Mouse (Mus musculus) monocyte, adult 2 months (primary cell): ENCODE measurements around the gene Urah.
A peak's percentile ranks its signal among the peaks of the same experiment; 100 is the strongest.

Experiments
- DNase-seq, 2 experiments: peaks; one replicate each; pipeline ENCODE4 v3.0.0; 2022; ENCODE audit warnings: low spot score in 2 of 2, low read depth in 1 of 2

The Urah gene

DNA sequence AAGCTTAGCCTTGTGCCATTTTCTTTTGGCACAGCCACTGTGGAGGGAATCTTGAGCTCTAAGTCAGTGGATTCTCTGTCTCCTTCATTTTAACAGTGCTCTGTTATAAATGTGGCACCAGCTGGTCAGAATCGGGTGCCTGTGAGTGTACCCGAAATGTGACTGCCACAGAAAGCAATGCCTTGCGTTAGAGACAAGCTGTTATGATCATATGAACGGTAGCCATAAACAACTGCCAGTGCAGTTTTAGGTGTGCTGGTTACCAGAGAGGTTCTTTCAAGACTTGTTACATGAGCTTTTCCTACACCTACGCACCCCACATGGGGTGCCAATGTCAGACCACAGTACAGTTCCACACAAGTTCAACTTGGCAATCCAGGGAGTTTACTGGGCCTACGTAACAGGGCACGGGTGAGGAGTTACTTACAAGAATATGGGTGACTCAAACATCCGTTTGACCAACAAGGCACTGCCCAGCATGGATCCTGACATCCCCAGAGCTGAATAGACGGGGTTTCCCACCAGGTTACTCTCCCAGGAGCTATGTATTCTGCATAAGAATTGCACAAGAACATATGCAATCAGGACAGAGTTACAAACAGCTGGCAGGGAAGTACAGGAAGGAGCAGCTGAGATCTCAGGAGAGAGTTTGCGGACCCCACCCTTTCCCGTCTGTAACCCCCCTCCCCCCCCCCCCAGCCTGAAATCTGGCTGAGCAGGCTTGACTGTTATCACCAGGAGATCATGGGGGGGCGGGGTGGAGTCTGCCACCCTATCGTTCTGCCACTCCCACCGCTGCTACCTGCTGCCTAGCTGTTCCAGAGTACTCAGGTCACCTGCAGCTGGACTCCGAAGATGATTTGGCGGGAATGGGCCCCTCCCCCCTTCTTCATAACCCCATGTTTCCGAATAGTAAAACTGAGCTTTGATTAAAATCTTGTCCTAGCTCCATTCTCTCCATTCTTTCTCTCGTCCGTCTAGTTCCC lies 6.2 kb downstream of the Urah start:
- no peak for DNase-seq

DNA sequence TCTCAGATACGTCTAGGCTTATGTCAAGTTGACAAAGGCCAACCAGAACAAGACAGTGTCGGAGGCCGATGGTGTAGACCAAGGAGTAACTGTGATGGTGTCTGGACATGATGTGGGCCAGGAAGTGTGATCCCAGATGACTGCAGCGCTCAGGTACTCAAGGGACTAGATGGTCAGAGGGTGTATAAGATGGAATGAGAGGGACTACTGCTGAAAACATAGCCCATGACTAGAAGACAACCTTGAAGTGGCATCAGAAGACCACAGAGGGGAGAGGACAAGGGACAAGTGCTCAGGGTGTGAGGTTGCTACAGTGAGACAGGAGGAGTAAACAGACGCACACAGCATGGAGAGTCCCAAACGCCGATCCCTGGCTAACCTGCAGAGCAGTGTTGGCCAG lies 9.0 kb downstream of the Urah start:
- no peak for DNase-seq

DNA sequence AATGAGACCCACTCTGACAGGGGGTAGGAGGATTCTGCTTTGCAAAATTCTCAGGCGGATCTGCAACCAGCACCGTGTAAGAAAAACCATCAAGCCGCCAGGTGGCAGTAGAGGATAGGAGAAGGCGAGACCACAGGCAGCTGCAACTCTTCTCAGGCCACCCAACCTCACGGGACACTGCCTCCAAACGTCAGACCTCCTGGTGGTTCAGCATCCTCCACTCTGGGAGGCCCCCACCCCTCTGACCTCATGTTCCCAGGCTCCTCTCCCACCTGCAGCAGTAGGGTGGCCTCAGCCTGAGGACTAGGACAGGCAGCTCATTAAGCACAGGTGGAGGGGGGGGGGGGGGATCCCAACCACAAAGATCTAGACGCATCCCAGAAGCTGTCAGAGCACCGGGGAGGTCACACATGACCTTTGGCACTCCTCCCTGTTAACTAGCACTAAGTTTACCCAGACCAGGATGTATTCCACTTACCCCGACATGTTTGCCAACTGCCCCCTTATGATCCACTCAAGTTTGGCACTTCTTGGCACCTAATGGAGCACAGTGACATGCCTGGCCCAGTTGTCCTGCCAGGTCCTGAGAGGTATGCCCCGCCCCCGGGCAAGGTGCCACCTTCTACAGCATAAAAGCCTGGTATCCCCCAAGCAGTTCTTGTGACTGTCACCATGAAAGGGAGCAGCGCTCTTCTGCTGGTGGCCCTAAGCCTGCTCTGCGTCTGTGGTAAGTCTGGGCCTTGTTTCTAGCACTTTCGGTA lies 10.3 kb downstream of the Urah start, which contains the start of gene Scgb1c1:
Gene Scgb1c1, plus strand, starts transcription at position 643 of the 761 bp plus-strand sequence.
- peak; percentile 66 to 83 for DNase-seq

DNA sequence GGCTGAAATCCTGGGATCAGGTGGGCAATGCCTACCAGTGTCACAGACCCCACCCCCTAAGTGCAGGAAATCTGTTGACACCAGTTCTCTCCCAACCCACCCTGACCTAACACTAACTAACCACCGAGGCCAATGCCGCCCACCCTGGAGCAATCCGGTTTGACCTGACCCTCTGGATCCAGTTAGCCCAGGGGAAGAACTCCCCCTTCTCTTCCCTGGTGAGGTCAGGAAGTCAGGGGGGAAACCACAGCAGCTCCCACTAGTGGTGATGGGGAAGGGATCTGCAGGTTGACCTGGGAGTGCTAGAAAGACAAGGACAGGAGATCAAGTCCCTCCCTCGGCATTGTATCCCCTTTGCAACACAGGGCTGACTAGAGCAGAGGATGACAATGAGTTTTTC lies 10.9 kb downstream of the Urah start:
- DNase-seq = no peak

DNA sequence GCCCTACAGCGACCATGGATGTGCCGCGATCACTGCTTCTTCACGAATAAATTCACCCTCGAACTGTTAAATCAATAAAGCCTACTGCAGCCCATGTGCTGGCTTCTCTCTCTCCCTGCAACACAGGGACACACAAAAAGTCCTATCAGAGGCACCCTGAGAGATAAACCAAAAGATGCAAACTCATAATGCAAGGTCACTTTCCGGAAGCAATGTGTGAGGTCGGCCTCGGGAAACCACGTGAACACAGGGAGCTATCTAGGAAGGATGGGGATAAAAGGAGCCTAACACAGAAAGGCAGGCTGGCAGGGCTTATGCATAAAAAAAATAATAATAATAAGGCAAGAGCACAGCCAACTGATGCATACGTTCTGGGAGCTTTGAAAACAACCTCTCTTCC lies 11.9 kb downstream of the Urah start:
- DNase-seq = no peak

DNA sequence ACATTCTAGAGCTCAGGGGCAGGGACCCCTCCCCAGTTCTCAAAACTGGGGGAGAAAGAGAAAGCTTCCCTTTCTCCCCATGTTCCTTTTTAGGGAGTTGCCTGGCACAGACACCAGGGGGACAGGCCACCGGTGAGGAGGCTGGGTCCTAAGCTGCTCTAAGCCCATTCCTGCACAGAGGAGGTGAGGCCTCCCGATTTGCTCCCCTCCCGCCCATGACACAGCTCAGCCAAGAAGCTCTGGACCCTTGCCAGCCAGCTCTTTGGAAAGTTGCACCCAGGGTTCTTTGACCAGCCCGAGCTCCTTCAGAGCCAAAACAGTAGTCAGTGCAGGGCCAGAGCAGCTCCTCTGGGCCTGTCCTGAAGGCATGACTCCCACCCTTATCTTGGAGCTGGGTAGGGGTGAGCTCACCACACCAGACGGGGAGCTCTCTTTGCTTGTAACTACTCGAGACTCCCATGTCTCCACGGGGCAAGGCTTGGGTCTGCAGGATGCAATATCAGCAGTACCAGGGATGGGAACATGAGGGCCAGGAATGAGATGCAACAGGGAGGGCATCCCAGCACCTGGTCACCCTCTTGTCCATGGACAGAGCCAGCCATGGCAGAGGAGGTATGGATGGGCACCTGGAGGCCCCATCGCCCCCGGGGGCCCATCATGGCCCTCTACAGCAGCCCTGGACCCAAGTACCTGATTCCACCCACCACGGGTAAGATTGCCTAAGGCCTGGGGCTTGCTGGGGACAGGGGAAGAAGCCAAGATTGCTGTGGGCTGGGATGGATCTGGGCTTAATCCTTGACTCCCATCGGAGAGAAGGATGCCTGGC lies 13.2 kb downstream of the Urah start, which contains the start of gene Odf3:
Gene Odf3, plus strand, starts transcription at position 51 of the 826 bp plus-strand sequence.
- no peak for DNase-seq

DNA sequence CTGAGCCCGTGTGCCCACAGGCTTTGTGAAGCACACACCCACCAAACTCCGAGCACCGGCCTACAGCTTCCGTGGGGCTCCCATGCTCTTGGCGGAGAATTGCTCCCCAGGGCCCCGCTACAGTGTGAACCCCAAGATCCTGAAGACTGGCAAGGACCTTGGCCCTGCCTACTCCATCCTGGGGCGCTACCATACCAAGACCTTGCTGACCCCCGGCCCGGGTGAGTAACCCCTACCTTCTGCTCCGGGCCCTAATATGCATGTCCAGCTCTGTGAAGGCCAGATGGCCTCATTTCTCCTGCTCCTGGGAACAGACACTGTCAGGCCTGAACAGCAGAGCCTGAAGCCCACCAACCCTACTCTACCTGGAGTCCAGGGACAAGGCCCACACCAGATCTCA lies 13.8 kb downstream of the Urah start:
- no peak for DNase-seq

DNA sequence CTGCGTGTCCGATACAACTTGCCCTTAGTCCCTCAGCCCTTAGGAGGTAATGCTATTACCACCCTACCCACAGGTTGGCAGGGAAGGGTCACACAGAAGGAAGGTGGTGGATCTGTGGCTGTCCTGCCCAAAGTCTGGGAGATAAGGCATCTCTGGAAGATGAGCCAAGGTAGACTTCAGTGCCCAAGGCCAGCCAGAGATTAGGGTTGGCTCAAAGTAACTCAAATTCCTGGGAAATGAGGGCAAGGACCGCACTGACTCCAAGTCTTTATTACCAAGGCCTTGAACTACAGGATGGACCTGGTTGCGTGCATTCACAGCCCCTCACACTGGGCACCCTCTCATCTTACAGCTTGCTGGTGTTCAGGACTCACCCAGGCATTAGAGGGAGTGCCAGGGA lies 17.1 kb downstream of the Urah start:
- DNase-seq = no peak

DNA sequence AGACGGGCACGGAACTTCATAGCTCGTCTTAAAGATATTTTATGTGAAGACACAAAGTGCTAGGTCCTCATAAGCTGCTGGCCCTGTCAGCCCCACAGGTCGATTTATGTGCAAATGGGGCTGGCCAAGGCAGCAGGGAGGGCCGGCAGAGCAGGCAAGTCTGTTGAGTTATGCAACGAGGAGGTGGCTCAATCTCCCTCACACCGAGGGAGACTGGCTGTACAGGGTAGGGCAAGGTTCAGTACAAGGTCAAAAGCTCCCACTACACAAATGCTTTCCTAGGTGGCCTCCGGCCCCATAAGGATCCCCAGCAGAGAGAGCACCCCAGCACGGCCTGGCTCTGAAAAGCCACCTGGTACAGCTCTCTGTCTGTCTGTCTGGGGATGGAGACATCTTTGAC lies 18.6 kb downstream of the Urah start:
- no peak for DNase-seq

DNA sequence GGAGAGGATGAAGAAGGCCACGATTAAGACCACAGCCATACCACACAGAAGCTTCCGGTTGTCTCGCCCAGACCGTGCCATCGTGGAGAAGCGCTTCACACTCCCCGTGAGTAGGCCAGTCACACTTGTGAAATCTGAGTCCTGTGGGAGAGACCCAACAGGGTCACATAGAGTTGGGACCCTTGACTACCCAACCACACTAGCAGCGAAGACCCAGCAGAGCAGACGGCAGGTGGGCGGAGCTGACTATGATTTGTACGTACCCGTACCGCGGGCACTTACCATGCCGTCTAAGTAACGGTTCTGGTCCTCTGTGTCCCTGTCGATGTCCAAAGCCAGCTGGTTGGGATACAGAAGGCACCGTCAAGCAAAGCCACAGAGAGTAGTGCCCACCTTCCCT lies 19.7 kb downstream of the Urah start:
- no peak for DNase-seq

DNA sequence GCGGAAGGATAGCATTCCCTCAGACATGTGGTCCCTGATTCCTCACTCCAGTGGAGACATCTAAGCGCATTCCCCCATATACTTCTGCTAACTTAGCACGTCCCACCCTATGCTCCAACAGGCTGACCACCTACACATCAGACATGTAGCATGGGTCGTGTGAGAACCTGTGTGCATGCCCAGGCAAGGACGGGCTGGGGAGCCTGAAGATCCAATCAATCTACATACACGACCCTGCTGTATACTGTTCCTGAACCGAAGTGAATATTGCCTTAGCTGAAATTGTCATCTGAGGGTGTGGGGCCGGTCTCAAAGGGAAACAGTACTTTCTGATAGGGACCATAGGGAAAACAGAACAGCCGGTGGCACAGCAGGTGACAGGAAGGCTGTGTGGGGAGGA lies 20.4 kb downstream of the Urah start:
- DNase-seq = no peak

DNA sequence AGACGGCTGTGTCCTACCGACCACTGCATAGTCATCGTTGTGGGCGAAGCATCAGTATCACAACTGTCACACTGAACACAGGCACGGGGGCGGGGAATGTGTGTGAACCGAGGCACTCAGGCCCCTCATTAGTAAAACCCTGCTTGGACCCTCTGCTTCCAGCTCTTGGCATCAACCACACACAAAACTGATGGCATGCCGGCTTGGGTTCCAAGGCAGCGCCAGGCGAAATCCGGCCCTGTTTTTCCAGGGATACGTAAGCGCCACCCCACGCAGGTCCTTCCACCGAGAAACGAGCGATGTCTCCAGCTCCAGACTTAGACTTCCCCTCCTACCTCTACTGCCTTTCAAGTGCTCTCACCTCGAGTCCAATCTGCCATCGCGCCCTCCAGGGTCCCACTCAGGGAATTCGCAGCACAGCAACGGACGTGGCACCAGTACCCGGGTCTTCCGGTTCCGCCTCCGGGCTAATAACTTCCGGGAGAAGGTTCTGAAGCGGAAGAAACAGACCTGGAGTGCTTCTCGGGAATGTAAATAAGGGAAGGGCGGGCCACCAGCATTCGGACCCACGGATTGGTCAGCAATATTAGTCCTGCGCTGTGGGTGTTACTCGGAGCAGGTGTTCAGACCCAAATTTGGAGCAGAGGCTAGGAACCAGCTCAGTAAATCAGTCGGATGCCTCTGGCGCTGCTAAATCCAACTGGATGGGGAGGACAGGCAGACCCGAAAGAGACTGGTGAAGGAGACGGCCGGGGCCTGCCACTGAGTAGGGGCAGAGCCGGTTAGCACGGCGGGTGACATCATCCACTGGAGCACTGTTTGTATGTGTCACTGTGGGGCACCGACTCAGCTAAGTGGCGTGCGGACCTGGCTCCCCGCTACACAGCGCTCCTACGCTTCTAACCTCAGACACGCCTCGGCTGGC lies 21.3 kb downstream of the Urah start, which contains the start of gene Gm45785:
Gene Gm45785, minus strand, starts transcription at position 472 of the 925 bp plus-strand sequence.
- peak; percentile 62 to 73 for DNase-seq

DNA sequence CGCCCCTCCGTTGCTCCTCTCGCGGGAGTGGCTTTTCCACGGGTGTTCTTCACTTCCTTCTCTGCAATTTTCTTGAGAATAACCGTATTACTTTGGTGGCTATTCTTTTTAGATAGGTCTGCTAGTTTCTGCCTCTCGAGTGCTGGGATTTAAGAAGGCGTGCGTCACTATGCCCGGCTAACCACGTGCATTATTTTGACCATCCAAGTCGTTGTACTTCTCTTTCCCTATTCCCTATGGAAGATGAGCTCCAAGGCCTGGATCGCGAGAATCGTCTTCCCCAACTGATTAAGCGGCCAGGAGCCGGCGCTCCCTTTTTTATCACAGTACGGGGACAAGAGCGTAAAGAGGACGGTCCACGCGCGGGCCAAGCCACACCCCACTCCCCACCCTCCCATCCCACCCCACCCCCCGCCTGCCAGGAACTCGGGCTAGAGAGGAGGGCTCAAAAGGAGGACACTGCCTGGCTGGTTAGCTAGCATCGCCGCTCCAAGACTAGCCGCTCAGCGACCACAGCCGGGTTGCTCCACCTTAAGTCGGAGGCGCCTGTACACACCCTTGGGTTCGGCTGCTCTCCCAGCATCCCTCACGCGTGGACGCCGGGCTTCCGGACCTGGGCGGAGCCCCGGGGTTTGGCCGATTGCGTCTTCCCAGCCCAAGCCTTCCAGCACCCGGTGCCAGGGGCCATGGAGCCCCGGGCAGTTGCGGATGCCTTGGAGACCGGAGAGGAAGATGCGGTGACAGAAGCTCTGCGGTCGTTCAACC lies 22.1 kb downstream of the Urah start, which contains the start of gene Ric8a:
Gene Ric8a, plus strand, starts transcription at position 173 of the 765 bp plus-strand sequence.
- peak; percentile 83 to 86 for DNase-seq

DNA sequence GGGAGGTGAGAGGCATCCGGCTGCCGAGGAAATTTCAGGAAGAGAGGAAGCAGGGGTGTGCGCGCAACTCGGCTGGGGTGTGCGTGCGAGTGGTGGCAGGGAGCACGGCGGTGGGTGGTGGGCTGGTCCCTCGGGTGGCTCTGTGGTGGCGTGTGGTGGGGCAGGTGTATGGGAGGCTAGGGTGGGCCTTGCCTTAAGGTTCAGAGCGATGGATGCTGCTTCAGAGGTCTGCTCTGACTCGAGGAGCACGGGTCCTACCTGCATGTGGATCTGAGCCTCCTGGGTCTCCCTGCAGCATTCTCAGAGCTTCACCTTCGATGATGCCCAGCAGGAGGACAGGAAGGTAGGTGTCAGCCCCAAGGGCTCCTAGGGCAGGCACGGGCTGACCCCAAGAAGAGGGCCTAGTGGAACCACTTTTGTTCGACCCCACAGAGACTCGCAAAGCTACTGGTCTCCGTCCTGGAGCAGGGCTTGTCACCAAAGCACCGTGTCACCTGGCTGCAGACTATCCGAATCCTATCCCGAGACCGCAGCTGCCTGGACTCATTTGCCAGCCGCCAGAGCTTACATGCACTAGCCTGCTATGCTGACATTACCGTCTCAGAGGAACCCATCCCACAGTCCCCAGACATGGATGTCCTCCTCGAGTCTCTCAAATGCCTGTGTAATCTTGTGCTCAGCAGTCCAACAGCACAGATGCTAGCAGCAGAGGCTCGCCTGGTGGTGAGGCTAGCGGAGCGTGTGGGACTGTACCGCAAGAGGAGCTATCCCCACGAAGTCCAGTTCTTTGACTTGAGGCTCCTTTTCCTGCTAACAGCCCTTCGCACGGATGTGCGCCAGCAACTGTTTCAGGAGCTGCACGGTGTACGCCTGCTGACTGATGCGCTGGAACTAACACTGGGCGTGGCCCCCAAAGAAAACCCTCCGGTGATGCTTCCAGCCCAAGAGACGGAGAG lies 23.0 kb downstream of the Urah start, which contains the start of gene Bet1l:
Gene Bet1l, minus strand, starts transcription at position 28 of the 956 bp plus-strand sequence.
- DNase-seq = no peak

DNA sequence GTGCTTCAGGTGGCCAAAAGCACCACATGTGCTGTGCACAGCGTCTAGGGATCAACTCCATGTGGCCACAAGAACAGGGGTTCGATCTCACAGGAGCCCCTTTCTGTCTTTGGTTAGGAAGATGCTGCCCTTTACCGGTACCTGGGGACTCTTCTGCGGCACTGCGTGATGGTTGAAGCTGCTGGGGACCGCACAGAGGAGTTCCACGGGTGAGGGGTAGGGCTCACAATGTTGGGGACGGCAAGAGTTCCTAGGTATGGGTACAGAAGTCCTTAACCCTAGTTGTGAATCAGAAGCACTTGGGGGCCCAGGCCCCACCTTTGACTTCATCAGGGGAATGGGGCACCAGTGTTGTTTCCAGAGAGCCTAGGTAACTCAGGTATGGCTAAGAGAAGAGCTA lies 23.9 kb downstream of the Urah start:
- DNase-seq = no peak

DNA sequence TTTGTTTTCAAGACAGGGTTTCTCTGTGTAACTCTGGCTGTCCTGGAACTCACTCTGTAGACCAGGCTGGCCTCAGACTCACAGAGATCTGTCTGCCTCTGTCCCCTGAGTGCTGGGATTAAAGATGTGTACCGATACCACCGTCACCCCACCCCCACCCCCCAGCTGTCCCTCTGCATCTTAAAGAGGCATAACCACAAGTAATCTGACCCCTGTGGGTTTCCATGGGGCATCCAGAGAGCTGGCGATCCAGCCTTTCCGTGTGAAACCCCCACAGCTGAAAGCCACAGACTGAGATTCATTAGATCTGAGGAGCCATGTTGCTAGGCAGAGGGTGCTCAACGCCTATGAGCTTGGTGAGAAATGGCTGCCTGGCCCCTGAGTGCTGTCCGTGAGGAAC lies 25.2 kb downstream of the Urah start:
- DNase-seq = no peak

DNA sequence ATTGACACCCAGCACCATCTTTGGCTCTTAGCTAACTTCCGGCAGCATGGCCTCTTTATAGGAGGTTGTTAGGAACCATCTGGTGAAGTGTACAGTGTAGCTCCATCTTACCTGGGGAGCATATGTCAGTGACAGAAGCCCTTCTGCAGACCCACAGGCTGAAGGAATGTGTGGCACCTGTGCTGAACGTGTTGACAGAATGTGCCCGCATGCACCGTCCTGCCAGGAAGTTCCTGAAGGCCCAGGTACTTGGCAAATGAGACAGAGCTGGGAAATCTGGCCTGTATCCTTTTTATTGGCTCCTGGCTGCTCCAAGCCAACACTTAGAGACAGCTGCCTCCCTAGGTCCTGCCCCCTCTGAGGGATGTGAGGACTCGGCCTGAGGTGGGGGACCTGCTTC lies 25.9 kb downstream of the Urah start:
- no peak for DNase-seq

DNA sequence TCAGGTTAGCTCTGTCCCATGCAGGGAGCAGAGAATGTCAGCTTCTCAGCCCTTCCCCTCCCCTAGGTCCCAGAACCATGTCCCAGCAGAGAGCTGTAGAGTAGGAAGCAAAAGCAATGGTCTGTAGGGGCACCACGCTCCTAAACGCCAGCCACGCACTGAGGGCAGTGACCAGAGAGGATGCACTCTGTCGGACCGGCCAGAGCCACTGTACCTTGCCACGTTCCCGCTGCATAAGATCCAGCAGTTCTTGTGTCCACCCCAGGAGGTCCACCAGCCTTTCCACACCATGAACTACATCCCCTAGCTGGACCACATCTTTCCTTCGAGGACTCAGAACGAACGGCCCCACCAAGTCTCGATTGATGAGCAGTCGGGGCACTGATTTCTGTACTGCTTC lies 29.9 kb downstream of the Urah start:
- DNase-seq = no peak
